Mouse (Mus musculus) lung, embryonic 15.5 days (tissue): ENCODE measurements around the gene Suco. TPM values are rescaled to one million over a fixed set of nuclear protein-coding genes. Genes with fewer than 3 reads are reported as not detected.

ENCODE experiments used
- ATAC-seq: fragments of 200-750 bp; cut with Nextera tagmentation; 2 replicates; pipeline ENCODE4 v1.8.0; 2017; ENCODE audit warnings: moderate number of reproducible peaks, borderline replicate concordance; ENCODE audit not compliant: low FRiP score, low TSS enrichment; ENCODE audit errors: extremely low read depth
- H3K27ac ChIP-seq: fragments of 300-500 bp; sonication (generic); 2 replicates; pipeline ENCODE4 v1.5.1; 2015; ENCODE audit warnings: moderate library complexity, mild to moderate bottlenecking, inconsistent platforms
- H3K27me3 ChIP-seq: fragments of 300-500 bp; sonication (generic); 2 replicates; pipeline ENCODE4 v1.6.1; 2015; ENCODE audit warnings: inconsistent platforms
- H3K36me3 ChIP-seq: fragments of 300-500 bp; sonication (generic); 2 replicates; pipeline ENCODE4 v1.6.1; 2015; ENCODE audit warnings: inconsistent platforms
- H3K4me1 ChIP-seq: fragments of 300-500 bp; sonication (generic); 2 replicates; pipeline ENCODE4 v1.6.1; 2015; ENCODE audit warnings: inconsistent platforms
- H3K4me2 ChIP-seq: fragments of 300-500 bp; sonication (generic); 2 replicates; pipeline ENCODE4 v1.6.1; 2015; ENCODE audit warnings: inconsistent platforms, mild to moderate bottlenecking, moderate library complexity
- H3K4me3 ChIP-seq: fragments of 300-500 bp; sonication (generic); 2 replicates; pipeline ENCODE4 v1.5.1; 2015; ENCODE audit warnings: mild to moderate bottlenecking, inconsistent platforms
- H3K9ac ChIP-seq: fragments of 300-500 bp; sonication (generic); 2 replicates; pipeline ENCODE4 v1.6.1; 2015; ENCODE audit warnings: inconsistent platforms
- H3K9me3 ChIP-seq: fragments of 300-500 bp; sonication (generic); 2 replicates; pipeline ENCODE4 v1.6.1; 2016; ENCODE audit warnings: inconsistent platforms
- WGBS: fragments of 180-500 bp; shearing (Covaris S2); methylation state at CpG from one replicate; pipeline ENCODE4 v1.1.7; 2015; 5-methylcytosine and 5-hydroxymethylcytosine counted together
- polyA plus RNA-seq: library from polyadenylated mRNA; unstranded; fragments of >200 nt; fragmentation: Nextera tagmentation; extraction: Ambion mirVana; gene quantifications from 2 replicates; pipeline ENCODE4 v1.2.1, GENCODE M21; 2015

The Suco gene
- 18.8 and 22.4 TPM in 2 replicates for polyA plus RNA-seq

GRCm38 (mm10) chr1:161876553-161877447 lies at the start of gene Suco:
Gene Suco (minus strand): TSS chr1:161876682.
- no peaks in the 10 kb centered on the region for H3K27me3 ChIP-seq
- peak within 1 kb of the TSS; percentile 67 for H3K4me3 ChIP-seq
- H3K36me3 ChIP-seq = no peaks in the 10 kb centered on the region
- peak; percentile 98 for ATAC-seq
- H3K4me1 ChIP-seq = peaks cover 25% of the 10 kb centered on the region
- H3K9ac ChIP-seq = peak within 1 kb of the TSS; percentile 79
- peak within 1 kb of the TSS; percentile 76 for H3K4me2 ChIP-seq
- no peaks in the 10 kb centered on the region for H3K9me3 ChIP-seq
- H3K27ac ChIP-seq = peak within 1 kb of the TSS; percentile 98
- under 1% methylated on average over 35 of the region's 74 CpGs for WGBS

- no peaks in the 10 kb centered on the region for H3K27me3 ChIP-seq
- no peak overlapping the region for H3K27ac ChIP-seq
- no peaks in the 10 kb centered on the region for H3K36me3 ChIP-seq
- H3K4me3 ChIP-seq = no peak overlapping the region
- H3K4me2 ChIP-seq = no peak overlapping the region
- no peaks in the 10 kb centered on the region; the same call in 1 of the 2 replicates for H3K4me1 ChIP-seq
- no peak overlapping the region for H3K9ac ChIP-seq
- no peak for ATAC-seq
- H3K9me3 ChIP-seq = no peaks in the 10 kb centered on the region
- WGBS = 63% methylated on average over 13 of the region's 13 CpGs
These were observed 48.9 kb upstream of the Suco start for GRCm38 (mm10) chr1:161925281-161925805.

GRCm38 (mm10) chr1:161924321-161924720 lies 47.8 kb upstream of the Suco start:
- no peak overlapping the region for H3K9ac ChIP-seq
- H3K36me3 ChIP-seq = no peaks in the 10 kb centered on the region
- H3K4me2 ChIP-seq = no peak overlapping the region
- no peaks in the 10 kb centered on the region; the same call in 1 of the 2 replicates for H3K4me1 ChIP-seq
- no peak overlapping the region for H3K4me3 ChIP-seq
- ATAC-seq = no peak
- no peaks in the 10 kb centered on the region for H3K27me3 ChIP-seq
- no peaks in the 10 kb centered on the region for H3K9me3 ChIP-seq
- H3K27ac ChIP-seq = no peak overlapping the region
- WGBS = 75% methylated on average over 3 of the region's 3 CpGs

- Histone ChIP-seq H3K9ac (no peak overlapping the region), H3K27ac (no peak overlapping the region), H3K36me3 (no peaks in the 10 kb centered on the region), H3K4me2 (no peak overlapping the region), H3K4me3 (no peak overlapping the region), H3K9me3 (no peaks in the 10 kb centered on the region), H3K27me3 (no peaks in the 10 kb centered on the region), H3K4me1 (no peaks in the 10 kb centered on the region; the same call in 1 of the 2 replicates)
- no peak for ATAC-seq
- 83% methylated on average over 6 of the region's 6 CpGs for WGBS
These were observed 45.4 kb upstream of the Suco start for GRCm38 (mm10) chr1:161921928-161922327.

- H3K4me3 ChIP-seq = no peak overlapping the region
- H3K4me2 ChIP-seq = no peak overlapping the region
- ATAC-seq = no peak
- H3K4me1 ChIP-seq = no peaks in the 10 kb centered on the region; the same call in 1 of the 2 replicates
- H3K27me3 ChIP-seq = no peaks in the 10 kb centered on the region
- WGBS = 85% methylated on average over 9 of the region's 9 CpGs
- H3K36me3 ChIP-seq = no peaks in the 10 kb centered on the region
- no peaks in the 10 kb centered on the region for H3K9me3 ChIP-seq
- H3K9ac ChIP-seq = no peak overlapping the region
- H3K27ac ChIP-seq = no peak overlapping the region
These were observed 44.3 kb upstream of the Suco start for GRCm38 (mm10) chr1:161920475-161921454.

- H3K36me3 ChIP-seq = no peaks in the 10 kb centered on the region
- H3K27me3 ChIP-seq = no peaks in the 10 kb centered on the region
- ATAC-seq = no peak
- H3K9me3 ChIP-seq = no peaks in the 10 kb centered on the region
- no peak overlapping the region for H3K9ac ChIP-seq
- H3K27ac ChIP-seq = no peak overlapping the region
- H3K4me3 ChIP-seq = no peak overlapping the region
- WGBS = 86% methylated on average over 2 of the region's 2 CpGs
- no peak overlapping the region for H3K4me2 ChIP-seq
- H3K4me1 ChIP-seq = no peaks in the 10 kb centered on the region
These were observed 43.1 kb upstream of the Suco start for GRCm38 (mm10) chr1:161919594-161919993.

- Histone ChIP-seq H3K9me3 (no peaks in the 10 kb centered on the region), H3K36me3 (no peaks in the 10 kb centered on the region), H3K4me3 (no peak overlapping the region), H3K27me3 (no peaks in the 10 kb centered on the region), H3K4me2 (no peak overlapping the region), H3K27ac (no peak overlapping the region), H3K9ac (no peak overlapping the region), H3K4me1 (0 out of 2 replicates have a peak, but pooled peaks cover 4% of the 10 kb centered on the region)
- WGBS = 55% methylated on average over 7 of the region's 7 CpGs
- ATAC-seq = no peak
These were observed 42.3 kb upstream of the Suco start for GRCm38 (mm10) chr1:161918682-161919372.

- H3K36me3 ChIP-seq = no peaks in the 10 kb centered on the region
- H3K27me3 ChIP-seq = no peaks in the 10 kb centered on the region
- no peak overlapping the region for H3K27ac ChIP-seq
- H3K4me2 ChIP-seq = no peak overlapping the region
- 0 out of 2 replicates have a peak, but pooled peaks cover 11% of the 10 kb centered on the region for H3K4me1 ChIP-seq
- ATAC-seq = no peak
- no peak overlapping the region for H3K4me3 ChIP-seq
- no peak overlapping the region for H3K9ac ChIP-seq
- H3K9me3 ChIP-seq = no peaks in the 10 kb centered on the region
- WGBS = 86% methylated on average over 3 of the region's 3 CpGs
These were observed 41.5 kb upstream of the Suco start for GRCm38 (mm10) chr1:161917940-161918484.

GRCm38 (mm10) chr1:161916036-161916435 lies 39.6 kb upstream of the Suco start:
- H3K27ac ChIP-seq = no peak overlapping the region
- H3K36me3 ChIP-seq = no peaks in the 10 kb centered on the region
- no peaks in the 10 kb centered on the region for H3K27me3 ChIP-seq
- H3K4me1 ChIP-seq = 0 out of 2 replicates have a peak, but pooled peaks cover 12% of the 10 kb centered on the region
- H3K9me3 ChIP-seq = no peaks in the 10 kb centered on the region
- no peak overlapping the region for H3K9ac ChIP-seq
- H3K4me3 ChIP-seq = no peak overlapping the region
- no peak for ATAC-seq
- H3K4me2 ChIP-seq = no peak overlapping the region
- 54% methylated on average over 3 of the region's 3 CpGs for WGBS

GRCm38 (mm10) chr1:161913648-161913984 lies 37.1 kb upstream of the Suco start:
- WGBS = 35% methylated on average over 7 of the region's 7 CpGs
- no peak for ATAC-seq
- no peak overlapping the region; the same call in 1 of the 2 replicates for H3K4me2 ChIP-seq

More at GRCm38 (mm10) chr1:161913648-161913984, 37.1 kb upstream of the Suco start:
- Histone ChIP-seq H3K27me3 (no peaks in the 10 kb centered on the region), H3K9ac (no peak overlapping the region), H3K27ac (peak overlapping the region; percentile 55), H3K4me1 (0 out of 2 replicates have a peak, but pooled peaks cover 12% of the 10 kb centered on the region), H3K9me3 (no peaks in the 10 kb centered on the region), H3K4me3 (no peak overlapping the region), H3K36me3 (no peaks in the 10 kb centered on the region)
